Mouse (Mus musculus) right cerebral cortex, adult 2 months (tissue): ENCODE results near the gene Sox6.

ENCODE experiments used
- DNase-seq, 2 experiments: peaks; one replicate each; pipeline ENCODE4 v3.0.0; 2021 to 2022; ENCODE audit warnings: low spot score in 2 of 2

The Sox6 gene

DNA sequence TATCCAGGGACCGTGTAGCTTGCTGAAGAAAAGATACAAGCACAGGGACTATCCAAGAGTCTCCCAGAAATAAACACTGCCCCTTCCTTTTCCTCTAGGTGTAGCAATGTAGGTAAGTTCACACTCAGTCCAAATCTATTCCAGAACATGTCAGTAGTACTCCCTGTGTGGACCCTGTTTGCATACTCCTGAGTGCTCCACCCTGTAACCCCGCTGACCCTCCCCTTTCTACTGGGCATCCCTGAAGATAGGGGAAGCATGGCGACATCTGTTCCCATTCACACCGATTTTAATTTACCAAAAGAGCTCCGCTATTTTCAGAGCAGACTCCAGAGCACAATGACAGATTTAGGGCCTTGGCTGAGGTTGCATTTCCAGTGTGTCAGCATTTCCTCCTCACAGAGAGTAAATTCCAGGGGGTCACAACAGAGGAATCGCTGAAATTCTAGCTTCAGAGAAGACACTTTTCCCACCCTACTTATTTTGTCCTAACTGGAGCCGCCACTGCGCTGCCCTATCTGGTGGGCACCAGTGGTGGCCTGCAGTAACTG lies 288.2 kb downstream of the Sox6 start:
- DNase-seq: no peak

DNA sequence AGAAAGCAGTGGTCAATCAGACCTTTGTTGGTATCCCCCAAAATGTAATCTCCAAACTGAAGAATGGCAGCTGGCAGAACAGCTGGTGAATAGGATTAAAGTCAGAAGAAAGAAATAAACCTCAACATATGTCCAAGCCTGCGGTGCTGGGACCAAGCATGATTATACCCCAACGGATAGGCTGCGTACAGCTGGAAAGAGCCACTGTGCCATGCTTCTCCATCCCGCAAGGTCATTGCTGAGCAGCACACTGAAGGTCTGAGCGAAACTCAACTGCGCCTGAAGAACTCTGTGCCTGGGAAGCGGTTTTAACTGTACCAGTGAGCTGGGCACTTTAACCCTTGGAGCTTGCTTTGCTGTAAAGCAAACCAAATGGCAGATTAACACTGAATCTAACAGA lies 291.1 kb downstream of the Sox6 start:
- DNase-seq: no peak

DNA sequence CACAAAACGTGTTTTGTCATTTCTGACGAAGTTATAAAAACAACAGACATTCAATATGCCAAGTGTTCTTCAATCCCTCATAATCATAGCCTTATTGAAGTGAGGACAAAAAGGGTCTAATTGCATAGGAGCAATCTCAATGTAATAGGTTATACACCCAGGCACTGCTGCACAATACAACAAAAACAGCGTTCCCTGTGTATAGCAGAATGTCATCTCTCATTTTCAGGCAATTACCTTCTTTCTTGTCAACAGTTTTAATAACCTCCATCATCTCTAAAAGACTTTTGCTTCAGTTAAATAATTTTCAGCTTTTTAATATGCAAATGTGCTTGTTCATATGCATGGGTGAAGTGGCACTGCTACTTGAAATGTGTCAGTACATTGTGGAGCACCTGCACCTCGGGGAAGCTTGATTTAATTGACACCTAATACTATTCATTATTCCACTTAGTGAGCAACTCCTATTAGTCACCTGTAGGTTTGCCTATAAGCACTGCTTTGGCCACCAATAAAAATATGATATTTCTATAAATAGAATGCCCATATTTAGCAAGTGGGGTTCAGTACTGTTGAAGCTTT lies 292.8 kb downstream of the Sox6 start:
- no peak for DNase-seq

DNA sequence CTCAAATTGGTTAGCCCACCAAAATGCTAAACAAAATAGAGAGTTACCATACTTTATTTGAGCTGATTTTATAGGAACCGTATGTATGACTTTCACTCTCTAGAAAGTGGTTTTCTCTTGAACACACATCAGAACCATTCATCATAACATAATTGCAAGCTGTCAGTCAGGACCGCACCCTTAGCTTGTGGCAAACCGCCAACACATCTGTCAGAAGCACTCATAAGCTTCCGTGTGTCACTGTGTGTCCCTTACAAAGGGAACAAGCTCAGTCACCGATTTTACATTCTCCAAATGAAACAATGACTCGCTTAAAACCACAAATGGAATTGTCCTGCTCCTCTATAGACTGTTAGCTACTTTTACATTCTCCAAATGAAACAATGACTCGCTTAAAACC lies 304.5 kb downstream of the Sox6 start:
- no peak for DNase-seq

DNA sequence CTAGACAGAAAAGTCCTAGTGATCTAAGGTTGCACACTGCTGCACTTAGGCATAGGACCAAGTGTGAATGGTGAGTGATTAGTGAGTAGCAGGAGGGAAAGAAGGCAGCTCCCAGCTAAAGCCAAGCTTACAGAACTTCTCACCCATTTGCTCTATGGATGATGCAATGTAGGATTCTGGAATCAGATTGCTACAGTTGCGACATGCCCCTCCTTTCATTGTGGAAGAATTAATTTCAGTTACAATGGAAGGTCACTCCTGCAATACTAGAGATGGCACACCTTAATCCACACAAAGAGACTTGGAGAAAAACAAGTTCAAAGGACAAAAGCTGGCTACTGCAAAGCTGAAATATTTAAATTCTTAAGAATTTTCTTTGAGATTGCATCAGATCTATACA lies 305.8 kb downstream of the Sox6 start:
- no peak for DNase-seq

DNA sequence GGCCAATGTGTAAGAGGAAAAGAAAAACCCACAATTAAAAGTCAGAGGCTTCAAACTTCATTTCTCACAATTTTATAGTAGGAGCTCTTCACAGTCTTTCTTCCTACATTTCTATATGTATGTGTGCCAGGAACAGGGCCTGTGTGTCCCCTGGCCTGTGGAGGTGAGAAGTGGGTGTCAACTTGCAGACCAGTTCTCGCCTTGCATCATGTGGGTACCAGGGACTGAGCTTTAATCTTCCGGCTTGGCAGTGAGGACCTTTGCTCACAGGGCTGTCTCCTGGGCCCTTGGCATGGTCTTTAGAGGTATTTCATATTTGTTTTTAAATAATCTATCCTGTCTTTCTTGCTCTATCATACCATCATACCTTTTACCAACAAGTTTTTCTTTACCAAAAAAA lies 311.8 kb downstream of the Sox6 start:
- DNase-seq: no peak

DNA sequence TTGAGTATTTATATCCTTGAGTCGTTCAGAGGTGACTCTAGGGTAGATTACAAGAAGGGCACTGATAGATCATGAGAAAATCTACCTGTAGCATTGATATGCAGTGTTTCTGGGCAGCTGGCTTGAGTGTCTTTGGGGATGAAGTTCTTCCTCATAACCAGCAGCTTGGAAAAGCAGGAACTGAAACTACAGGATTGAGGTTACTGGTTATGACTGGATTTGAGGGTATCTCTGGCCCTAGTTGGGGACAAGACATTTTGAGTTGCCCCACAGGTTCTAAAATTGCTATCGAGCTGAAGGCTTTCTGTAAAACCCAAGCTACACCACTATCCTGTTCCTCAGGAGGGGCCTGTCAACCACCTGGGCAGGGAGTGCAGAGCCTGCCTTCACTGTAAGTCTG lies 314.2 kb downstream of the Sox6 start:
- DNase-seq: no peak

DNA sequence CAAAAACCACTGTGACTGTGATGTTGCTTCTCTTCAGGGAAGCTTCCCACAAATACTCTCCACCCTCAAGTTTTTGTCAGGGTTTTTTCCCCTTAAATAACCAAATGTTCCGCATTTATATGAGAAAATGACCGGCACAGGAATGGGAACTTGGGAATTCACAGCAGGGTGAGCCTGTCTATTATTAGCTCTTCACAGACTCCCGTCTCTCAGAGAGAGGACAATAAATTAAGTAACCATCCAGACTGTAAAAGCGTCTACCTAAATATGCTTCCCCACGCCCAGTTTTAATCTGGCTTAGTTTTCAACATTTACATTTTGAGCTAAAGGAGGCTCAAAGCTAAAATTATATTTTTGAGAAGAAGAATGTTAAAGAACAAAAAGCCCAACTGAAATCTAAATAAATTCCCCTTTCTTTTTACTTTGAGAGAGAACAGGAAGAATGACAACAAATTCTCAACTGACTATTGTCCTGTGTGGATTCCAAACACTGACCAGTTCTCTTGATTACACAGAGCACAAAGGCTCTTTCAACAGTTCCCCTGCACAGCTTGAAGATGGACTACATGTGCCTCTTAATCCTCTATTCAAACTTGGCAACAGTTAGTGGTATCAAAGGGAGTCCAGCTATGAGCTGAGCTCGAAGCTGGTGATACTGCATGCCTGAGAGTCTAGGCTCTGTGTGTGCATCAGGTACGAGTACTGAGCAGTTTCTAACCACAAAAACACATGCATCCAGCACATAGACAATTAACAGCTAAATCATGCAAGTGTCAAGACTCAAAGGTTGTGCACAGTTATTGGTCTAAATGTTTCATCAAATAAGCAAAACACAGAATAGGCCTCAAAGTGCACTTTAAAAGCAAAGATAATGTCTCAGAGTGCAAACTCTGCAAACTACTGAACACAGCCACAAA lies 316.7 kb downstream of the Sox6 start:
- no peak for DNase-seq

DNA sequence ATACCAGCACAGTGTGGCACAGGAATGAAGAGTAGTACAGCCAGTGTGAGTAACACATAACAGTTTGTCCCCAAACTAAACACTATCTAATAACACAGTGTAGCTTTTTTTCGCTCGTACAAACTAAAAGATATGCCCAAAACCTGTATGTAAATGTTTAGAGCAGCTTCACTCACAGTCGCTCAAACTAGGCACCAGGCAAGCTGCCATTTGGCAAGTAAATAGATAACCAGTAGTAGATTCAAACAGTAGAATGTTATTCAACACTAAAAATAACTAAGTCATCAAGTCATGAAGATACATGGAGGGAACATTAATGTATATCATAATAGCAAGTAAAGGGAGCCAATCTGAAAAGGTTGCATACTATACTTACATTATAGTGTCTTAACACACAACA lies 318.8 kb downstream of the Sox6 start:
- DNase-seq: no peak

DNA sequence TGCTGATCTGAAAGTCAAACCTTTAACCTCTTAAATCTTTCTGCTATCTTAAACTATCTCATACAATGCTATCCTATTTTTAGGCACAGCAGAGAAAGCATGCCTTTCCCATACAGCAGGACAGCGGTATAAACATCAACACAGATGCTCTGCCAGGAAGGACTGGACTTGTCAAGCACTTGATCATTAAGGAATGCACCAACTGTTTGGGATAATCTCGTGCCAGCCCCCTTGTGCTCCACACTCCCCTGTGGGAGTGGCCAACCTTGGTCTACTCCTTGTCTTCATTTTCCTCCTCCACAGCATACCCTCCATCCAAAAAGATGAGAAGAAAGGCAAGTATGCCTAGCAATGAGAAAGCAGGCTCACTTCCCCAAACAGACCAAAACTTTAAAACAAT lies 332.5 kb downstream of the Sox6 start:
- no peak for DNase-seq

DNA sequence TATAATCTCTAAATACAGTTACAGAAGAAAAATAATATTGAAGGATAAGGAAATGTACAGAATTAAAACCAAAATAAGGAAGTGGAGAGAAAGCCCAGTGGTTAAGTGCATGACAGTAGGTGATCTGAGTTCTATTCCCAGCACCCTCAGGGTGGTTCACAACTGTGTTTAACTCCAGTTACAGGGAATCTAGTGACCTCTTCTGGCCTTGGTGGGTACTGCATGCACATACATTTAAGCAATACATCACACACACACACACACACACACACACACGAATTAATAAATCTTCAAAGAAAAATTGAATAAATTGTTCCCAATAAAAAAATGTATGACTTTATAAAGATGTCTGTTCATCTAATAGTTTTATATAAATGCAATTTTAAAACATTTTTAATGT lies 340.5 kb downstream of the Sox6 start:
- DNase-seq: no peak

DNA sequence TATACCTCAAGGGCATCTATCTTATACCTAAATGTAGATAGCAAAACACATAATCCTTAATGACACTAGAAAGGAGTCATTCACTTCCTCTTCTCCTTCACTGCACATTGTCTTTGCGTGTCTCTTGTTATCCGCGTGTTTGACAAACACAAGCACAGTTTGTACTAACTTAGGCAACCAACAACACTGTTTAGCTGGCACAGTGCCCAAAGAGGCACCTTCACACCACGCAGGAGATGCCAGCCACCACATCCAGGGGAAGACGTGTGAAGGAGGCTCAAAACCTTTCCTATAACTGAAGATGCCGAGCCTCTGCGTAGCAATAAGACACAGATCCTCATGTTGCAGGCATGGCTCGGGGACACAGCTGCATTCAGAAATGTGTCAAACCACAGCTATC lies 345.4 kb downstream of the Sox6 start:
- DNase-seq: no peak

DNA sequence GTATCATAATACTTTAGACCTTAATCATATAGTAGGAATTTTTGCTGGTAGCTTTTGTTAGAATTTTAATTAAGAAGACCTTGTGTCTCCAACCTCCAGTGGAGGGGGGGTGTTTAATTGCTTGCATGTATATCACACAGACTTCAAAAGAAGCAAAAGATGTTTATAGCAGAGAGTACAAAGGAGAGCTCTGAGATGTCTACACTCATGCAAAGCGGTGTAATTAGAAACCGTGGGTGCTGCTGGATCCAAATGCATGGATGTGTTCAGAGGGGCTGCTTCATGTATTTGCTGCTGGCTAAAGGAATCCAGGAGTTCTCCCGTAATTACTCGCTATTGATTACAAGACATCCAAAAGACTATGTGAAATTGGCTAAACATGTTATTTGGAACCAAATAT lies 347.5 kb downstream of the Sox6 start:
- no peak for DNase-seq

DNA sequence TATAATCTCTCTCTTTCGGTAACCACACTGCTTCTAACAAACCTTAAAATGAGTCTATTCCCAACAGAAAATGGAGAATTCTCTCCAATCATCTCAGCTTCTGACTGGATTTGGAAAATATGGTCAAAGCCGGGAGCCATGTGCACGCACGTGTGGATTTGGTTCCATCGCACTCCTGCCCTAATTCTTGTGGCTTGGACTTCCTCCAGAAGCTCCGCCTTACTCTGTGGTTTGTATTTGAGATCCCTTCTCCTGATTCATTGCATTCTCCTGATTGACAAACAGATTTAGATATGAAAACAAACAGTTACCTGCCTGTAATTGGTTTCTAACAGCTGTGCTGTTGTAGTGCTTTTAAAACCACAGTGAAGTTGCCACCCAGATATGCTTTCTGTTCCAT lies 351.9 kb downstream of the Sox6 start:
- DNase-seq: no peak

DNA sequence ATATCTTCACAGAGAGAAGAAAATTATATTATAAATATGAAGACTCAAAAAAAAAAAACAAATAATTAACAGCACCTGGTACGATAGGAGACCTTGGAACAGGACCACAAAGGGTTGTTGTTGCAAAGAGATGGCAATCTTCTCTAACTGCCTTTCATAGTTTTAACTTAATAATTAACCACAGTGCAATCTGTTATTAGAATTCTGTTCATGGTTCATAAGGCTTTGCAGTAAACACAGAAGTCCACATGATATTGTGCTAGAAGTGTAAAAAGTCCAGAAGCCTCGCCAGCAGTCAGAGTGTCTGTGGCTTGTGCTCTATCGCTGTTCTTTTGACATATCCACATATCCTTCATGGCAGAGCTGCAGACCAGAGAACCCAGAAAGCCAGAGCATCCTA lies 354.5 kb downstream of the Sox6 start:
- no peak for DNase-seq

DNA sequence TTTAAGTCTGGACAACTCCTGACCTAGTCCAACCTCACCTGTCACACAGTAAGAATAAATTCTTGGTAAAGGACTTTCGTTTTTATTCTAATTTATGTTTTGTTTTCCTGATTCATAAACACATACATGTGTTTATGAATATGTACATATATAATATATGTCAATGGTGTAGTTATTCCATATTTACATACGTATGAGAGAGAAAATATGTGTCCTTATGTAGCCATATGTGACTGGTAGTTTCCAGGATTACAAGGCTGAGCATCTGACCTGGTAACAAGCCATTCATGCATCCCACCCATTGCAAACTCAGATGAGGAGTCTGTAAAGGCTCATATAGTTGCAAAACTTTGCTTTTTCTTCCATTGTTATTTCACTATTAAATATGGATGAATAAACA lies 366.8 kb downstream of the Sox6 start:
- no peak for DNase-seq

DNA sequence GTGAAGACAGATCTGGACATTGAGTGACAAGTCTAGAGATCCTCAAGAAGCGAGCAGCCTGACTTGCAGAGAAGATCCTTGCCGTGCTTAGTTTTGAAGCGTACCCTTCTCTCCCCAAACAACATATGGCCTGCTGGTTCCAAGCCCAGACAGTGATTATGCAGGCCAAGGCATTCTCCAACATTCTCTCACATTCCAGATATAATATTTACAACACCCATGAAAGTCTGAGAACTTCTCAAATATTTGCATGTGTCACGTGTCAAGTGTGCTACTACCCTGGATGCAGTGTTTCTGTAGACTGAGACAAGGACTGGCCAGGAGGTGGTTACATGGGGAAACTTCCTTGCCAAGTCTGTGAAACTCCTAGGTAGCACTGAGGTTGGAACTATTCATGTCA lies 367.3 kb downstream of the Sox6 start:
- no peak for DNase-seq

DNA sequence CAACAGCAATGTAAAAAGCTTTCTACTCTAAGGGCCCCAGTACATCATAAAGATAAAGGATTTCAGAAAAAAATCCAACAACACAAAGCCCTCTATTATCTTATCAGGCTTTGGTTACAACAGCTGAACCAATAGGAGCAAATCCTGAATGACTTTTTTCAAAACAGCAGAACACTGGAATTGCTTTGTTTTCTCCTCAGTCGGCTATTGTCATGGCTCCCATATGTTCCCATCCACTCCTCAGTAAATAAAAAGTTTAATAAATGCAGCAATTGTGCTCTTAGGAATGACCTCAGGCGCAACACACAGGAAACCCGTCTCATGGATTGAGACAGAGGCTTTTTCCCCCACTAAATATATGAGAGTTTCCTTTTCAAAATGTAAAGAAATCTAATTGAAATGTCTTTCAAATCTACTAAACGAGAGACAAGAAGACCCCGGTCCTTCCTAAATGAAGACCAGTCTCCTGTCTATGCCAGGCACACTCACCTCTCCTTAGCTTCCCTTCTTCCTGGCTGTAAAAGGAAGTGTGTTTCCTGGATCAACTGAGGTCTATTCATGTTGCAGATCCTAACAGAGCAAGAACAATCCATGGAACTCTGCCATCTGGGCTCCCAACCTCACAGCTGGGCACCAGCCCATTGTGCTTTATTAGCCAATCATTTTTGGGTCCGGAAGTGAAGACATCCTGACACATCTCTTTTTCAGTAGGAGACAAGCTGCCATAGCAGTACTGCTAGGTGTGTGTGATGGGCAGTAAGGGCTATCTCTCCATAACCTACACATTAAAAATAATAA lies 369.2 kb downstream of the Sox6 start:
- DNase-seq: no peak

DNA sequence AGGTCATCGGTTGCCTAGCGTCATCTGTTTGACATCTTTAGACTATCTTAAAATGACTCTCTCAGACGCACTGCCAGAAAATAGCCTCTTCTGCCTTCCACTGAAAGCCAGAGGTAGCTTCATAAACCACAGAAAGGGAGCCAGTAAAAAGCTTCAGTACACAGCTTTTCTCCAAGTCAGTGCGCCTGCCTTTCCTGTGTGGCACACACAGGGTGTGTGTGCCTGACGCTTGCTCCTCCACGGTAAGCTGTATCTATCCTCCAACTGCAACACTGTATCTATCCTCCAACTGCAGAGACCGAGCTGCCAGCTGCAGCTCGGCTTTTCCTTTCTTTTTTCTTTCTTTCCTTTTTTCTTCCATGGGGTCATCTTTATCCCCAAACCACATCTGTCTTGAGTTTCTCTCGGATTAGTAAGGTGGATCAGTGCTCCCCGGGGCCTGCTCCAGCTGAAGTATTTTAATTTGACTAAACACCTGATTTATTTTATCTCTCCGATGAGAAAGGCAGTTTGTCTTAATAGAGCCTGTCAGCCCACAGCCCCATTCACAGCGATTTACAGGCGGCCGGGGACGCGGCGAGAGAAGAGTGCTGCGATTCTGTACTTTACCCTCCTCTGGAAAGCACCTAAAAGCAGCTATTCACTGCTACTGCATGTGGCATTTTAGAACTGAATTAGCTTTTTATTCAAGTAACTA lies 371.8 kb downstream of the Sox6 start:
- peak in 1 of 2 experiments; percentile 6 for DNase-seq

DNA sequence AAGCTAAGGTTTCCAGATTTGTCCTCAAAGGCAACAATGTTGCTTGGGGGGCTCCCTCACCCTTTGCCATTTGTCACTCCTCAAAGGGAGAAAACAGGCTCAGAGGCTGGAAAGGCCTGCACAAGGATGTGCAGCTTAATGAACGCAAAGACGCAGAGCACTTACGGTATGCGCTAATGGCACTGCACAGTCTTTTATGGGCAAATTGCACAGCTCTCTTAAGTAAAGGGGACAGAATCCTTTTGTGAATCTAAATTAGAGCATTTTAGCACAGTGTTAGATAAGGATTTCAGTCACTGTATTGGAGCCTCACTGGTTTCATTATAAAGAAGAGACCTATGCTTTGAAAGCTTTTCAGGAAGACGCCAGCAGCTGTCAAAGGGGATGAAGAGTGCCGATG lies 375.2 kb downstream of the Sox6 start:
- DNase-seq: no peak

DNA sequence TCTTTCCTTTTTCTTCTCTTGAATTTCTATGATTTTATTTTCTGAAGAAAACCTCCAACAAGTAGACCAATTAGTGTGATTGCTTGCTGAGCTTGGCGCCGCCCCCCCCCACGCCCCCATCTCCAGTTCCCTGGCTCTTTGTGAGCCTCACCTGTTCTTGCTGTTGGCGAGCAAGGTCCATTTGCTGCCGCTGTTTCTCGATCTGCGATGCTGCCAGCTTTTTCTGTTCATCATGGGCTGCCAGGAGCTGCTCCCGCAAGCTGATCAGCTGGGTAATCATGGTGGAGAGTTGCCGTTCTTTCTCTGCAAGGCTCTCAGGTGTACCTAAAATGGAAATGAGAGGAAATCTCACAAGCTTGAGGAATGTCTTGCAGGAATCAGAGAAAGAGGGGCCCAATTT lies 376.5 kb downstream of the Sox6 start:
- DNase-seq: no peak

DNA sequence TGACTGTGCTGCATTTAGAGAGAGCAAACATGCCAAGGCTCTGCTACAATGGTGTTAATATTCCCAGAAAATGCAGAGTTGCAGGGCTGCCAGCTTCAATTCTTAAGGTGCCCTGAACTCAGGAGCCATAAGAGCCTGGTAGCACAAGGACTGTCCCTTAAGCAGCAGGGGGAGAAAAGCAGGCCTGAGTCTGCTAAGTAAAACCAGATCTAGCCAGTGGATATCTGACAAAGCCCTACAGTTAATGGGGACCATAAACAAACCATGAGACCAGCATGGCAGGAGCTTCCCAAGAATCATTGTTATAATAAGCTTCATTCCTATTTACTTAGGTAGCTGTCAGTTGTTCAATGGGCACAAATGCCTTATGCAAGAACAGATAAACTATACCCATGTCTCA lies 391.9 kb downstream of the Sox6 start:
- DNase-seq: no peak
